Mouse (Mus musculus) heart, postnatal 36 days (tissue): ENCODE measurements around the gene Hist3h2ba. TPM values are rescaled to one million over a fixed set of nuclear protein-coding genes. Genes with fewer than 3 reads are reported as not detected.
A peak's percentile ranks its signal among the peaks of the same experiment; 100 is the strongest.

ENCODE experiments used
- DNase-seq, 2 experiments: peaks; one replicate each; pipeline ENCODE4 v3.0.0; 2021 to 2022
- intact Hi-C: fragments of 180-260 bp; cut with DNase I; formaldehyde crosslinking; loops from one replicate; pipeline ENCODE4 v1.15.1; 2025
- total RNA-seq, 2 experiments: library from RNA; stranded (reverse); gene quantifications; 2 replicates each; pipeline ENCODE4 v1.2.3; 2021

Gene Hist3h2ba
- total RNA-seq, 2 experiments from 2014 or later = 2.2 to 2.5 TPM

DNA sequence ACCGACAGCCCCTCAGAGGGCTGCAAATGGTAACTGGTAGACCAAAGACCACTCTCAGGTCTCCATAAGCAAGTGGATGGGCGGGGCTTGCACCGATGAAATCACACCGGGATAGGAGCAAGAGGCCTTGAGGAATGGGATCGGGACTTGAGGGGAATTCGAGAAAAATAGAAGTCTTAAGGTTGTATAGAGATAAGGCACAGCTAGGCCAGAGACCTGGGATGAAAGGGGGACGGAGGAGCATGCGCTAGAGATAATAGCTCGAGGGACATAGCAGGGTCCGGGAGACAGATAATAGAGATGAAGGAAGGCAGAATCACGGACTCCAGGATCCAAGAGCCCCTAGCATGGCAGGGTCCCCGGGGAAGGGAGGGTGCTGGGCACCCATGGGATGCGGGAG lies 10.8 kb upstream of the Hist3h2ba start:
- no peak for DNase-seq
- intact Hi-C loops = loop anchor here (1.0 to 10.0 kb wide), 2 partner anchors 10 to 357 kb away; partner anchors contain the start of gene Wnt3a

DNA sequence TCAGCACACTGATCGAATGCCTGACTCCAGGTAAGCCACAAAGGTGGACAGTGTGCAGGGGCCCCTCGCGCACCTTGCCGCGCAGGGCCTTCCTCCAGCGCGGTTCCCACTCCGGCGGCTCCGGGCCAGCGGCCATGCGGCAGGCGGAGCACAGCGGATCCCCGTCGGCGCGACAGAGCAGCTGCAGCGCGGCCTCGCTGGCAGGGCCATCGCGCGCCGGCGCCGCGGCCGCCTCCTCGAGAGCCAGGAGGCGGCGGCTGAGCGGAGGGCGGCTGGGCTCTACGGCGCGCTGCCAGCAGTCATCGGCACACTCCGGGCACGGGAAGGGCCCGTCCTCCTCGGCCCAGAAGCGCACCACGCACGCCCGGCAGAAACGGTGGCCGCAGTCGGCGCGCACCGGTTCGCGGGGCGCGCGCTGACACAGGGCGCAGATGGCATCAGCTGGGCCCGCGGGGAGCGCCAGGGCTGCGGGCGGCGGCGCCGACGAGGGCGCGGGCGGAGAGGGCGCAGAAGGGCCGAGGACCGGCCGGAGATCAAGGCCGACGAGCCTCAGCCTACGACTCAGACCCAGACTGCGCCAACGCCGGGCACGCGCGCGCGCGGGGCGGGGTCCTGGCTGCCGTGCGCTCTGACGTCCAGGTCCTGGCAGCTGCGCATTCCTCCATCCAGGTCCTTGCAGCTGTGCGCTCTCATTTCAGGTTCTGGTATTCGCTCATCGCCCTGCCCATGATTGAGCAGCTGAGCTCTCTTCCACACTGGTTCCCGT lies 10.2 kb upstream of the Hist3h2ba start, which contains the start of gene Rnf187:
TSS of gene Rnf187 (minus strand) at position 595 of the 766 bp plus-strand sequence.
- peak; percentile 91 to 92 for DNase-seq
- intact Hi-C loops = loop anchor here (1.0 to 10.0 kb wide), 2 partner anchors 10 to 356 kb away; partner anchors contain the start of gene Wnt3a

DNA sequence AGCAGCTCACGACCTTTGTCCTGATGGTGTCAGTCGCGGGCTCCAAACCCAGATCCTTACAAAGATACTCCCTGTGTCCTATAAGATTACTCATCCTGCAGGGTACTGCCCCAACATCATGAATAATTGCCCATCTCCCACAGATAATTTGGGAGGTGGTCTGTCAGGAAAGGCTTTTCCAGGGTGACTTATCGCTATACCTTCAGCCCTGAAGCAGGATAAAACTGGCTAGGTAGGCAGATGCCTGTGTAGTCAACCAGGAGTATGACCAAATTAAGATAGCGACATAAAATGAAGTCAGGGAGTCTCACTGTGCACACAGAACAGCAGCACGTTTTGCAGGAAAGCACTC lies 9.7 kb upstream of the Hist3h2ba start:
- no peak for DNase-seq
- intact Hi-C loops = loop anchor here (10.0 kb wide), 1 partner anchor 356 kb away; the partner anchor contains the start of gene Wnt3a

DNA sequence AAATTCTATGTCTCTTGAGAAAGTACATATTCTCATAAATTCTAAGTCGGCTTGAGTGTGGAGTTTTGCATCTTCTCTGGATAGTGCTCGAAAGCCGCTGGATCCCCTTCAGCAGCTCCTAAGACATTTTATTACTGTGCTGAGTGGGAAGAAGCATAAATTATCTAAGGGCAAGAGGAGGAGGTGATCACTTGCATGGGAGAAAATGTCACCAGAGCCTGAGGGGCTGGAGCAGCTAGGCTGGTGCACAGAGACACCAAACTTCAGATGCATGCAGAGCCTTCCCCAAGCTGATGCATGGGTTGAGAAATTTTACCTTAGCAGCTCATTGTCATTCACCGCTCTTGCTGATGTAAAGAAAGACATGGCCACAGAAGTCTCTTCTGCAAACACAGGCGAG lies 4.6 kb upstream of the Hist3h2ba start:
- intact Hi-C loops = no loop called here
- no peak for DNase-seq

DNA sequence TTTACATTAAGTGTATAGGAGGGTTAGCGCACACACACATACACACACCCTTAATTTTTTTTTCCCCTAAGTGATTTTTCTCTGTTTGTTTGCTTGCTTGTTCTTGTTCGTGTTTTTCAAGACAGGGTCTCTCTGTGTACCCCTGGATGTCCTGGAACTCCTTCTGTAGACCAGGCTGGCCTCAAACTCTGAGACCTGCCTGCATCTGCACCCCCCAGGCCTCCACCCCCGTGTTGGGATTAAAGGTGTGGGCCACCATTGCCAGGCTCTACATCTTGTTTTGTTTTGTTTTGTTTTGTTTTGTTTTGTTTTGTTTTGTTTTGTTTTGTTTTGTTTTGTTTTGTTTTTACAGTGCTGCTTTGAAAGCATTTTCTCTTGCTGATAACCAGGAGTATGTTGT lies 1.4 kb upstream of the Hist3h2ba start:
- no peak for DNase-seq
- intact Hi-C loops = no loop called here

DNA sequence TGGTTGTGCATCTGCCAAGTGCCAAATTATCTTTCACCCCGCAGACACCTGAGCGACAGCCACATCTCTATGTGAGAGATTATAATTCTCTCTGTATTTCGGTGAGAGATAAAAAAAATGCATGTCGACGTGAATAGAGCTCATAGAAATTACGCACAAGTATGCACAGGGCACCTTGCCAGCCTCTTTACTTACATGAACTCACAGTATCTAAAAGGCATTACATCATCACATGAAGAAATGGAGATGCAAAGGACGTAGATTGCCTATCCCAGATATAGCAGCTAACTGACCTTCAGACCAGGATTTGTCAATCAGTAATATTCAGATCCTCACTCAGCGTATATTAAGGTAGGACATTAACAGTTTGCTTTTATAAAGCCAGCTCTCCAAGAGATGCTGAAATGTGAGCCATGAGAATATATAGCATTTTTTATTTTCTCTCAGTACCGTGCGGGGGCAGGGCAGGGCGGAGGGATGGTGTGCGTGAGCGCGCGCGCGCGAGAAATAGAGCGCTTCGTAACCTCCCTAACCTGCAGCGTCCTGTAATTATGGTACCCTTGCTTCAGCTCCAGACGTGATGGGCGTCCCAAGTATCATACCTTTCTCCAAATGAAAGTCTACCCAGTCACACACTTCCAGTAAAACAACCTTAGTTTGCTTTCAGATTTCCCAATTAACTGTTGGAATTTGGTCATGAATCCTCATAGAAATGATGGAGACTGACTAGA lies 757 bp upstream of the Hist3h2ba start:
- no peak for DNase-seq
- intact Hi-C loops = no loop called here

DNA sequence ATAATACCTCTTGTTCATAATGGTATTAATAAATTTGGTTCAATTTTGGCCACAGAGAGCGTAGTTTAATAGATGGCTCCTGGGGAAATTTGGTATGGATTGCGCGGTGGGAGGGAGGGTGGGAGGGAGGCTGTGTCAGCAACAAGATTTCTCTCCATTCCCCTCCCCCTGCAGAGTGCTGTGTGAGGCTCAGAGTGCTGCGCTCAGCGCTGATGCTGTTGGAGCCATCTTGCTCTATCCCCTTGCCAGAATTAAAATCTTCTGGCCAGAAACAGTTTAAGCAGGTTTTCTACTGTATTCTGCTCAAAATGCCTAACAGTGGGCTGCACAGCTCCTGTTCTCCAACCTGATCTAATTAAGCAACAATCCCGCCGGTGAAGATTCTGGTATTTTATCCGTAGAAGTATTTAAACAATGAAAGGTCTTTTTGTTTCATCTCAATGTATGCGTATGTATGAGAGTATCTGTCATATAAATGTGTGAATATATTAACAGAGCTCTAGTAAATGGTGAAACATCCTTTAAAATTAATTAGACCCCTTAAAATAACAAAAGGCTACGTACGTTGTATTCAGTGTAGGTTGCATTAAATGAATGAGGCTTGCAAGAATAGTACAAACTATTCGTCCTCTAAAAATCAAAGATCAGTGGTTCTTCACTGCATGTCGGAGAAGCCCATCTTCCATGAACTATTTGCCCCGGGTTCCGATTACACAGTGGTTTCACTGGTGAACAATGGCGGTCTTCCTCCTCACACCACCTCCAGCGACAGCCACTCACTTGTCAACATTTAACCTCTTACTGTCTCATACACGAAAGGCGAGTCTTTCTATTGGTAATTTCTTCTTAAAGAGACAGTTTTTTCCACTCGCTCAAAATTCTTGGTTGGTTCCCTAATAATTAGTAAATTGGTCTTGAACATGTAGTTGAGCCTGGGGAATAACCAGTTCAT lies 1.0 kb downstream of the Hist3h2ba start:
- no peak for DNase-seq
- intact Hi-C loops = loop anchor here (10.0 kb wide), 2 partner anchors 255 to 1465 kb away; partner anchors contain the start of genes 2310033P09Rik, Atpaf2, Gid4 and Mrpl55

DNA sequence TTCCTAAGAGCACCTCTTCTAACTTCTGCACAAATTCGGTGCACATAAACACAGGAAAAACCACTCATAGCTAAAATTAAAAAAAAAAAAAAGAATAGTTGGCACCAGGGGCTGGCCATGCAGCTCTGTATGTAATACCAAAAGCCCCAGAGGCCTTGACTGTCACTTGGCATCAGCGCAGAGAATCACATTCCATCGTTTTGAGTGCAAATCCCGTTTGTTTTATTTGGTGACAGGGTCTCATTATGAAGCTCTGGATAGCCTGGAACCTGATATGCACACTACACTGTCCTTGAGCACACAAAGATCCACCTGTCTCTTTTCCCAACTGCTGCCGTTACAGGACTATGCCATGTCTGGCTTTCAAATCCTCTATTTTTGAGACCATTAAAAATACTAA lies 2.5 kb downstream of the Hist3h2ba start:
- no peak for DNase-seq
- intact Hi-C loops = loop anchor here (10.0 kb wide), 2 partner anchors 254 to 1464 kb away; partner anchors contain the start of genes 2310033P09Rik, Atpaf2, Gid4 and Mrpl55

DNA sequence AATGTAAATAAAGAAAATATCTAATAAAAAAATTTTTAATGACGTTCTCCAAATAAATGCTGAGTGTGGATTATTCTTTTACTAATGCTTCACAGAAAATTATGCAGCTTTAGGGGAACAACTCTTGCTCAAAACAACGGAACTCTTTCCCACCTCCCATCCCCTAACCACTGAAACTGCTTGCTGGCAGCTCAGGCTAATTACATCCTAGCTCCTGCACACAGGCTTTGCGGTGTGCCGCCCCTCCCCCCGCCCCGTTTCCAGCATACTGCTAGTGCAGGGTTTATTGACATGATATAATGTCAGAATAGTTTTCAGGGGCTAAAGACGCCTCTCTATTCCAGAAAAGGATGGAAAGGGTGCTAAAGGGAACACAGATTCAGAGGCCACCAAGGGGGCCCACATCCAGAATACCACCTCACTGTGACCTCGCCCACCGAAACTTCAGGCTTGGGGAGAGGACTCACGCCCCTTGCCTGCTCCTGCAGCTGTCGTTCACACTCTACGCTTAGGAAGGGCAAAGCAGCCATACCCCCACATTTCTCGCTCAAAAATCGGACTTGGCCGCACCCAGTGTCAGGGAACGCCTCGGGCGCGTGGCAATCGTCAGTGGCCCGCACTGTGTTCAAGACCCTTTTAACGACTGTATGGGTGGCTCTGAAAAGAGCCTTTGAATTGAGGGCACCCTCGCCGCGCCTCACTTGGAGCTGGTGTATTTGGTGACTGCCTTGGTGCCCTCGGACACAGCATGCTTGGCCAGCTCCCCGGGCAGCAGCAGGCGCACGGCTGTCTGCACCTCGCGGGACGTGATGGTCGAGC lies 4.8 kb downstream of the Hist3h2ba start:
- DNase-seq = no peak

DNA sequence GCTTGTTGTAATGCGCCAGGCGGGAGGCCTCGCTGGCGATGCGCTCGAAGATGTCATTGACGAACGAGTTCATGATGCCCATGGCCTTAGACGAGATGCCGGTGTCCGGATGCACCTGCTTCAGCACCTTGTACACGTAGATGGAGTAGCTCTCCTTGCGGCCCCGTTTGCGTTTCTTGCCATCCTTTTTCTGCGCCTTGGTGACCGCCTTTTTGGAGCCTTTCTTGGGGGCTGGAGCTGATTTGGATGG lies 5.4 kb downstream of the Hist3h2ba start:
- peak in 1 of 2 experiments; percentile 77 for DNase-seq
- intact Hi-C loops = loop anchor here (10.0 kb wide), 2 partner anchors 251 to 1461 kb away; partner anchors contain the start of genes 2310033P09Rik, Atpaf2, Gid4 and Mrpl55

More for the DNA sequence above, 4.8 kb downstream of the Hist3h2ba start:
- intact Hi-C loops = loop anchor here (10.0 kb wide), 2 partner anchors 251 to 1461 kb away; partner anchors contain the start of genes 2310033P09Rik, Atpaf2, Gid4 and Mrpl55

DNA sequence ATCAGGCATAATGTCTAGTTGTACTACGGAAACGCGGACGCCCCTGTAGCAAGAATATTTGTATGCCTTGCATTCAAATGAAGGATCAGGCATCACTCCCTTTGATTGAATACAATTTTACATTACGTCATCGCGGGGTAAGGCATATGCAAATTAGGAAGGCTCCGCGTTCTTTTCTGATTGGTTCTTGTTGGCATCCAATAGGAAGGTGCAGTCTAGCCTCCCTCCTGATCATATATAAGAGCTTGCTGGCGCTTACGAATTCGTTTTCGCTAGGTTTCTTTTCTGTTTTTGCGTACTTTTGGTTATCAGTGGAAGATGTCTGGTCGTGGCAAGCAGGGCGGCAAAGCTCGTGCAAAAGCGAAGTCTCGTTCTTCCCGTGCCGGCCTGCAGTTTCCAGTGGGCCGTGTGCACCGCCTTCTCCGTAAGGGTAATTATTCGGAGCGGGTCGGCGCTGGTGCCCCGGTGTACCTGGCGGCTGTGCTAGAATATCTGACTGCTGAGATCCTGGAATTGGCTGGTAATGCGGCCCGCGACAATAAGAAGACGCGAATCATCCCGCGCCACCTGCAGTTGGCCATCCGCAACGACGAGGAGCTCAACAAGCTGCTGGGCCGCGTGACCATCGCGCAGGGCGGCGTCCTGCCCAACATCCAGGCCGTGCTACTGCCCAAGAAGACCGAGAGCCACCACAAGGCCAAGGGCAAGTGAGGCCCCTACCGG lies 5.9 kb downstream of the Hist3h2ba start, which contains the start of the genes Hist3h2a and Trim17:
TSS of gene Hist3h2a (plus strand) at position 266 of the 723 bp plus-strand sequence.
TSS of gene Trim17 (plus strand) at position 266 of the 723 bp plus-strand sequence.
- intact Hi-C loops = loop anchor here (10.0 kb wide), 2 partner anchors 250 to 1460 kb away; partner anchors contain the start of genes 2310033P09Rik, Atpaf2, Gid4 and Mrpl55
- peak; percentile 79 to 85 for DNase-seq

DNA sequence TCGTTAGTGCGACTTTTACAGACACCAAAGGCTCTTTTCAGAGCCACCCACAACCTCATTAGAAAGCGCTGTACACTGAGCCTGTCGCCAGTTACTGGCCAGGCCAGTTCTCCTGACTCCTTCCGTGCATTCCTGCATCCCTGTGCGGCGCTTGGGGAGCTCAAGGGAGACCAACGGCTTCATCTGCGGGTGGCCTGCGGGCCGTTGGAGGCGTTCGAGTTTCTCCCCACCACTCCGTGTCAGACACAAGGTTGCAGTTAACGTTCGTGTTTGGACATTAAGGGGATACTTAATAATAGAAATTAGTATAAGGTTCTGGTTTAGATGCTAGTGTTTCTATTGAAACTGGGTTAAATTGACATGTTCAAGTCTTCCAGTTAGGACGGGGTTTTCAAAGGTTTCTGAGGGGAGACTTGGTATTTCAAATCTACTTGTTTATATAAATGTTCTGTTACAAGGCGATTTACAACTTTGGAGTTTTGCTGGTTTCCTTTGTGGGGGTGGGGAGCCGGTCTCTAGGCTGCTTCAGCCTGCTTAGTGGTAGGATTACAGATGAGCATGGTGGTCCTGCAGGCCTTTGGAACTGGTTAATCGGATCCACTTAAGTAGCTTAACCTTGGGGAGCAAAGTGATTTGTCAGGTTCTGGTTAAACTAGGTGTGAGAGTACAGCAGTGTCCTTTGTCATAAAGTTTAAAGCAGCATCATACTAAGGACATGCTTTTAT lies 6.6 kb downstream of the Hist3h2ba start:
- DNase-seq = no peak
- intact Hi-C loops = loop anchor here (10.0 kb wide), 2 partner anchors 249 to 1459 kb away; partner anchors contain the start of genes 2310033P09Rik, Atpaf2, Gid4 and Mrpl55

DNA sequence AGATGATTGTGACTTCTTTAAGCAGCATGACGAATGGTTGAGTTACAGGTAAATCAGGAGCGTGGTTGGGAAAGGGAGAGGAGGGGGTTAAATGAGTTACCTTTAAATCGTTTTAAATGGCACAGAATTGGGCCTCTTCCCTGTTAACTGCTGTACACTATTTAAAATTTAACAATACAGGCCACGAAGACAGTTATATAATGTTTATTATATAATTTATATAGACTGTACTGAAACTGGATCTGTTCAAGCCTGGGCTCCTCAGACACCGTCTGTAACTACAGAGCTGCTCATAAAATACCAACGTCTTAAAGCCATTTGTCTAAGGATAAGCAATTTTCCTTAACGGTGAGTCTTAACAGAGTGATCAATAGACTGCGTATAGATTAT lies 7.1 kb downstream of the Hist3h2ba start:
- intact Hi-C loops = loop anchor here (2.0 to 10.0 kb wide), 3 partner anchors 23 to 1459 kb away; partner anchors contain the start of genes 2310033P09Rik, Atpaf2, Gid4 and Mrpl55
- DNase-seq = no peak

DNA sequence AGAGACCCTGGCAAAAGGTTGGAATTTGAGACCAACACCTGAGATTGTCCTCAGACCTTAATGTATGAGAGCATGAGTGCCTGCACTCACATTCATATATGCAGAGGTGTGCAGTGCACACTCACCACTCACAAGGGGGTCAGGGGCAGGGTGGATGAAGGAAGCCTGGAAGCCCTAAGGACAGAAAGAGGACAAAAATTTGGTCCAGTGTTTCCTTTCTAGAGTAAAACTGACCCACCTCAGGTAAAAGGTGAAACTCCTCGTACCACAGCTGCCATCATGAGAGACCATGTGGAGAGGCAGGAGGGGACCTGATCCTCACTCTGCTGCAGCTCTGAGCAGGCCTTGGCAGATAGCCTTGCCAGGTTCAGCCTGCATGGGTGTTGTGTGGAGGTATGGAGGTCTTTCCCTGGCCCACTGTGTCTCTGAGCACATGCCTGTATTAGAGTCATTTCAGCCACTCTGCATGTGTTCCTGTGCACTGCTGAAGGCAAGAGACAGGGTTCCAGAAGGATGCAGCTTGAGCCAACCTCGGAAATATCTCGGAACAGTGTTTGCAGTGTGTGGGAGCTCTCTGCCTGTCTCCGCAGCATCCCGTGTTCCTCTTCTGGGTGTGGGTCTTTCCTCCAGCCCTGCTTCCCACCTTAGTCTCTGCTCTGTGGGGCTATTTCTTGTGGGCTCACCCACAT lies 8.7 kb downstream of the Hist3h2ba start:
- DNase-seq = no peak
- intact Hi-C loops = loop anchor here (2.0 to 10.0 kb wide), 3 partner anchors 21 to 1457 kb away; partner anchors contain the start of genes 2310033P09Rik, Atpaf2, Gid4 and Mrpl55

DNA sequence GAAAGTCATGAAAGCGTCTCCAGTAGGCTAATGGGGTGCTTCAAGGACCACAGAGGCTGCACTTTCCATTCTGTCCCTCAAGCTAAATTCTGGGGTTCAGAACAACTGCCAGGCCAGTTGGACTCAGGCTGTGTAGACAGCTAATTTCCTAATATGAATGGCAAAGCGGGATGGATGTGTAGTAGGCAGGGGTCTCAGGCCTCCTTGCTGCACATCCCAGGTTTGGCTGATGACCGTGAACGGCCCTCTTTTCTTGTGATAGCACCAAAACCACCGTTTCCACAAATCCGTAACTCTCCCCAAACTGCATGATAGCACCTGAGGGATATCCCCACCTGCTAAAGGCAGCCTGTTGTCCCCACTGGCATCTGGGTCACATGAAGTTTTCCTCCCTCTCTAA lies 9.8 kb downstream of the Hist3h2ba start:
- intact Hi-C loops = loop anchor here (10.0 kb wide), 2 partner anchors 246 to 1456 kb away; partner anchors contain the start of genes 2310033P09Rik, Atpaf2, Gid4 and Mrpl55
- DNase-seq = no peak

DNA sequence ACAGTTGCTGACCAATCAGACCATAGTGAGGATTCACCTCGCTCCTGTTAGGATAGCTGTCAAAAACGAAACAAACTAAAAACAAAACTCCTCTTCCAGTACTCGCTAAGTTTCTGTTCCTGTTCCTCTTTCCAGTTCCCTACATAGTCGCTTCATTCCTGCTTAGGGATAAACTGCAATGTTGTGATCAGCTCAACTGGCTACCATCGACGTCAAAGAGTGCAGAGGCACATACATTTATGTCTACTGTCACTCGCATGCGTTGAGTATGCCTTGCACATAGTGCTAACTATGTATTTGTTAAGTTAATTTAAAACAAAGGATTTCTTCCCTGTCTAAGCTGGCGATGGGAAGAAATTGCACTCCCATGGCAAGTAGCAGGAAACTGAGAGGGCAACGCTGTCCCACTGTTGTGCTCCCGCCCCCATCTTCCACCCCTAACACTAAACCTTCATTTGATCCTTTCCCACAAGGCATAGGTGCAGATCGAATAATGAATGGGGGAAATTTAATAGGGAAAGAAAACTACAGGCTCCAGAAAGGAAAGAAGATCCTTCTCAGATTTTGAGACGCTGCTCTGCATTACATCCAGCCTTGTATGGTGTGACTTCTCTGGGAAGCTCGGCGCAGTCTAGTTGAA lies 10.6 kb downstream of the Hist3h2ba start:
- no peak for DNase-seq
- intact Hi-C loops = loop anchor here (10.0 kb wide), 2 partner anchors 245 to 1455 kb away; partner anchors contain the start of genes 2310033P09Rik, Atpaf2, Gid4 and Mrpl55
